Mouse (Mus musculus) urinary bladder, adult 2 months (tissue): ENCODE results near the gene Il1rapl1. TPM values are rescaled to one million over a fixed set of nuclear protein-coding genes. Genes with fewer than 3 reads are reported as not detected.

Experiments
- DNase-seq: peaks from one replicate; pipeline ENCODE4 v3.0.0; 2022; ENCODE audit warnings: low spot score
- polyA plus RNA-seq: library from polyadenylated mRNA; depleted of rRNA; stranded (reverse); fragments of >200 nt; gene quantifications from 2 replicates; pipeline ENCODE4 v1.2.3, GENCODE M21; 2012; rRNA removed

Gene Il1rapl1
- 0.06 and 0.12 TPM in 2 replicates for polyA plus RNA-seq

DNA sequence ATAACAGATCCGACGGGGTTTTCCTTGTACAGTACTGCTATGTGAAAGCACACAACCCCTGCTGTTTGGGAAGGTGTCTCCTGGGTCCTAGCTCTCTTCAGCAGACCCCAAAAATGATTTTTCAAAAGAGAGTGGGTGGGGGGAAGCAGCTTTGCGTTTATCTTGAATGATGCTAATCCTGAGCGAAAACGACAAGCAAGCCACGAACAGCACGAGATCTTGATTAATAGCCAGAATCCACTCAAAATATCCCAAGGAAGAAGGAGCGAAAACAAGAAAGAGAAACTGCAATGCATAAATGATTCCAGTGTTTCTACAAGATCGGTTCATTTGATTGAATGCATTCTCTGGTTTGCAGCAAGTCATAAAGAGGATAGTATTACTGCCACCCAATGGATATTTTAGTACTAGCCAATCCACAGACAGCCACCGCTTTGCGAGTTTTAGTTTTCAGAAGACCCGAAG lies at the start of gene Il1rapl1:
Il1rapl1 (minus strand) TSS at position 37 of the 465 bp plus-strand sequence.
- no peak for DNase-seq

DNA sequence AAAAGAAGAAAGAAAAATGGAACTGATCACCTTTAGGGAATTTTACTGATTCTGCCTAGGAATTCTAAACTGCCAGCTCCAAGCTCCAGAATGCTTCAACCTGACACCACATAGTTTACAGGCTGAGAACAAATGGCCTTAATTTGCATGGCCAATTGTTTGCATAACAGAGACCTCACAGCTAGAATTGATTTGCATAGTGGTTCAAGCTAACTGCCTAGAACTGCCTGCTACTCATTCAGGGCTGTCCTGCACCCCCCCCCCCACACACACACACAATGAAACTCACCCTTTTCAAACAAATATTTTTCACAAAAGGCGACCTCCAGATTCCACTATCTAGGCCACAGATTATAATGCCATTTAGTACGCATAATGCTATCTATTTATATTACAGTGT lies 42.6 kb upstream of the Il1rapl1 start:
- DNase-seq, result no peak

DNA sequence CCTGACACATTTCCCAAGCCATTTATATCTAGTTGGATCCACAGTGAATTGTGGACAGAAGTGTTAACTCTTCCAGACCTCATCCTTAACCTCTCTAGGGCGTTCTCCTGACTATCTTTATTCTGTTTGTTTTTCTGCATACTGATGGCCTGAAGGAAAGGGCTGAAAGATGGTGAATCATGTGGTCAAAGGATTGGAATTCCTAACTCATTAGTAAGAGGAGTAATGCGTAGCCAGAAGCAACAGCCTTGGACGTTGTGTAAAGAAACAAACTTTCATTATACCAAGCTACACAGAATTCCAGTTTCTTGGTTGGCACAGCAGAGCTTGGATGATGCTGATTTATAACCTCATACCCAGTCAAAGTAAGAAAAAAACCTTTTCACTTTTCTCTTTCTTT lies 10.2 kb upstream of the Il1rapl1 start:
- DNase-seq, result no peak

DNA sequence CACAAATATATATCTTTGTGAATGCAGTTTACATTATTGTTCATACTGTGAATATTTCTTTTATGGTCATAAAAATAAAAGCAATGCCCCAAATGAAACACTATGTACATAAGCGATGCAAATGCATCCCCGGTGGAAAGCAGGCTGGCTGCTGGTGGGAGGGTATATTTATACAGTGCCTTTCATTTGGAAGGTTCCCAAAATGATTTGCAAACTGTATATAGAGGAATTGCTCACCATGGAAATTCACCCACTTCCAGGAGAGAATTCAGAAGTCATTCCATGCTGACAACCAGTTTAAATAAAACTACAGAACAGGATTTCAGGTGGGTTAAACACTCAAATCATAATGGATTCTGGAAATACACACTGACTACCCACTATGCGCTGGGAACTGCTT lies 4.6 kb upstream of the Il1rapl1 start:
- DNase-seq, result no peak

DNA sequence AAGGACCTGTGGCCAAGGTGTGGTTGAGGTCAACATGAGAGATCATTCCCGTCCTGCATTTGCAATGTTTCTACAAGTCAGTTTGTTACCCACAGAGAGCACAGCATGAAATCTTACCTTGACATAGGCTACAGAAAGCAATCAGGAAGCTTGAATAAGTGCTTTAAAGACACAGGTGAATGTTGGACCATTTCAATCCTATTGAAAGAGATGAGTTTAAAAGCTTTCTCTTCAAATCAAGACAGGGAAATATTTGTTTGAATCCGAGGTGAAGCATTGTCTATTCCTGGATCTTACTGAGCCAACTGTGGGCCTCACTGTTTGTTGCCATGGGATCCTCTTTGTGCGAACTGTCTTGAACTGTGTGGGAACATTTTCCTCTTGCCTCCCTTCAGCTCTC lies 2.4 kb upstream of the Il1rapl1 start:
- no peak for DNase-seq

DNA sequence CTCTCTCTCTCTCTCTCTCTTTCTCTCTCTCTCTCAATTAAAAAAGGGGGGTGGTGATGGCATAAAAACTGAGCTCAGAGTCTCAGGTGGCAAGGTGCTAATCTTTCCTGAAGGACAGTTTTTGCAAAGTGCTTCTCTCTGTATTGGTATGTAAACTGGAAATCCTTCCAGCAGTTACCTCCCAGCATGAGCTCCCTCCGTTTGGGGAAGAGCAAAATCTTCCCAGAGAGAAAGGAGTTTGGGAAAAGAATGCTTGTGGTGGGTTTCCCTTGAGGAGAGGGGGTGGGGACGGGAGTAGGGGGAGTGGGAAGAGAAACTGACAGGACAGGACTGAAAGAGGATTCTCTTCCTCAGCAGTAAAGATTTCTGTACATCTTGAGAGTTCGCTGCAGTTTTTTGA lies 881 bp upstream of the Il1rapl1 start:
- DNase-seq, result no peak

DNA sequence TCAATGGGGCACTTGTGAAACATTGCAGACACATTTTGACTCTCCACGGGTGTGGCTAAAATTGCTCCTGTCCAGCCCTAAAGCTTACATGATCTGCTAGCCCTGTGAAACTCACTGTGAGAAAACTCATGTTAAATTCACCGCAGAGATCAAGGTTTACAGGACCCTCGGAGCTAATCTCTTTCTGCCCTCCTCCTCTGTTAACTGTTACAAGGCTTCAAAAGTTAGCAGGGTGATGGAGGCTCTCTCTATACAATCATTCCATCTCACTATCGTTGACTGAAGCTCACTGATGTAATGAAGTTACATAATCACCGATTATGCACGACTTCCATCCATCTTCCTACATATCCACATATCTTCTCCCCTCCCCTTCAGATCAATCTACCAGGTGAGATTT lies 1.9 kb downstream of the Il1rapl1 start:
- DNase-seq, result no peak

DNA sequence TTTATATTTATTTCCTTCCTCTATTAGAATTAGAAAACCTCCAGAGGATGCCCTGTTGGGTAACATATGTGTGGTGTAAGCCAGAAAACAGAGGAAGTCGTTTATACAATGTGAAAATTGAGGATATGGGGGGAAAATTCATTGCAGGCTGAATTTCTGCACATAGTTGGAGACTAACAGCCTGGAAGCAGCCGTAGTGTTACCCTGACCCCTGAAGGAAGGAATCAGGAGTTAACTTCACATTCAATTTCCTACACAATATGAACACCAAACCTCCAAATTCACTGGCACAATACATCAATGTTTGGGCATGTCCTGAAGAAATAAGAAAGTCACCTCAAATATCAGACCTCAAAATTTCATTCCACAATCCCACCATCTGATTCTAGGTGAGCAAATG lies 3.2 kb downstream of the Il1rapl1 start:
- DNase-seq, result no peak

DNA sequence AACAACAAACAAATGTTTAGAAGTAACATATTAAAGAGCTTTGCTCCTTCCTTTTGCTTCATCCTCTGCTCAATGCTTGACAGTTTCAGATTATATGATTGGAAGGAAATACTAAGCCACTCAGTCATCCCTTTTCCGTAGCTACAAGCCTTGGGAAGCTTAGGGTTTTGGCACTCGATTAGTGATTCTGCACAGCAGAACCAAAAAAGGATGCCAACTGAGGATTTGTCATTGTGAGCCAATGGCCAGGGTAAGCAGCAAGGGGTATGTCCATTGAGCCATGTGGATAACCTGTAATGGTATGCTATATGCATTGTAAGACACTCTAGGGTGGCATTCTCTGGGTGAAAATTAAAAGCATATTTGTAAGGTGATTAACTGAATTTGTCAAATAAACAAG lies 5.7 kb downstream of the Il1rapl1 start:
- DNase-seq, result no peak

DNA sequence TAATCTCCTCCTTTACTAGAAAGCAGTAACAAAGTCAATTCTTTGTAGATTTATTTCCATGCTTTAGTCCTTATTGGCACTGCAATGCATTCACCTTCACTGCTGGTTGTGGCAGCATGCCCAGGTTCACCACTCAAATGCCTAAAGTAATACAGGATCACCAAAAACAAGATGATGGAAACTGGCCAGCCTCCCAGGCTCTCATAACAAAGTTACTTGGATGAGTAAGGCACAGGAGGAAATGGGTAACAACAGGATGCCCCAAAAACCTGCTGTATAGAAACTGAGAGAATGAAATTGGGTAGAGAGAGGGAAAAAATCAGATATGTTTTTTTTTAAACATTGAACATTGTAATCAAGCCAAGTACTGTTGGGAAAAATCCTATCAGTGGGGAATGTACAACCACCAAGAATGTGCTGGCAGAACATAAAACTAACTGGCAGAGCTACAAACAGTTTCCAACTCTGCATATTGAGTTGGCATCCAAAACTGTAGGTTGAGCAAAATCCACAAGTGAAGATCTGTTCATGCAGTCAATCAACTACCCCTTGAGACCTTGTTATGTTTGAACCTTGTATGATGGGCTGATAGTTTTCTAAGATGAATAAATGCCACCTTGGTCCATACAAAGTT lies 21.4 kb downstream of the Il1rapl1 start:
- DNase-seq, result no peak

DNA sequence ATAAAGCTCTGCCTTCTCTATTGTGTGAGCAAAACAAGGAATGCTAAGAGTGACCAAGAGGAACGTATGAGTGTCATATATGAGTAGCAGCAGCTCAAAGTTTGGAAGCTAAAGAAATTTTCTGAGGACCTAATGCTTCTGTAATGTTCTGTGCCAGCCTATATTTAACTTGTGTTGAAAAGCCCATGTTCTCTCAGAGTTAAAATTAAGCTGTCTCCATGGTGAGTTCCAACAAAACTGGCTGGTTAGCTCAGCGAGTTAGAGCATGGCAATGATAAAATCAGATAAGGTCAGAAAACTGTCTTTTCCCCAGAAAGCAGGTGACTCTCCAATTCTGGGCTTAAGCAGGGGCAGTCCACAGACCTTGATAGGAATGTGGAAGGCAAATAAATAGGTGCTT lies 25.6 kb downstream of the Il1rapl1 start:
- DNase-seq, result no peak

DNA sequence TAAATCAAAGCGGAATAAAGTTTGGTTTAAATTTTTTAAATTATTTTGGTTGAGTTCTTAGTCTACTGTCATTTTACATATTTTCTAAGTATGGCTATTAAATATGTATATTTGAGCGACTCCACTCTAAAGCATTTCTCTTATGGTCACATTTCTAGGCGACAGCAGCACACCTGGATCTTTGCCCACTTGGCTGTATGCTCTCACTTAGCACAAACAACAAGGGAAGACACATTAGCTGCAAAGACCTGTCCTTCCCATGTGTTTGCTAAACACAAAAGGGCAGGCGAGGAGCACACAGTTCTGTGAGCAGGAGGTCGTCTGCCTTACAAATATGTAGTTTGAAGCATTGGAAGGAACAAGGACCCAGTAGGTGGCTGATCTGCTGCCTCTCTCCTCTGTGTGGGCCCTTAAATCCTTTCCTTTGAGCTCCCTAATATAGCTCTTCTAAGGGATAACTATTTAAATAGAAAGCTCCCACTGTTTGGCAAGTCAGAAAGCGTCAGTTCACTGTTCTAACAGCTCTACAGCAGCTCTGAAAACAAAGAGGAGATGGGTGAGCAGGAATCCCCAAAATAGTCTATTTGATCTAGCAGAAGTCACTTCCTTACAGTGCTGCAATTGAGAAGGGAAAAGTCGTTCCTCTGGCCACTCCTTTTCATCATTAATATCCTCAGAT lies 42.6 kb downstream of the Il1rapl1 start:
- no peak for DNase-seq

DNA sequence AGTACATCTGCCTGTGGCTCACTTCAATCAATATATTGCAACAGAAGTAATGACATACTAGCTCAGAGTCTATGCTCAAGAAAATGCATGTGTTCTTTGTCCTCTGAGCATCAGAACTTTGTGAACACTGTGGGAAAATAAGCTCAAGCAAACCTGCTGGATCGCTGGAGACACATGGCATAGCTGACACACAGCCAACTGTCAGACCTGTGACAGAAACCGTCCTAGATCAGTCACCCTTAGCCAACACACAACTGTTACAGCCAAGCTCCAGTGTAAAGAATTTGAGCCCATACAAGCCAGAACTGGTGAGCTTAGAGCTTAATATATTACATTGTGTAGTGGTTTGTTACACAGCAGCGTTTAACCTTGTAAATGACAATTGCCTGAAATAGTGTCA lies 45.1 kb downstream of the Il1rapl1 start:
- no peak for DNase-seq

DNA sequence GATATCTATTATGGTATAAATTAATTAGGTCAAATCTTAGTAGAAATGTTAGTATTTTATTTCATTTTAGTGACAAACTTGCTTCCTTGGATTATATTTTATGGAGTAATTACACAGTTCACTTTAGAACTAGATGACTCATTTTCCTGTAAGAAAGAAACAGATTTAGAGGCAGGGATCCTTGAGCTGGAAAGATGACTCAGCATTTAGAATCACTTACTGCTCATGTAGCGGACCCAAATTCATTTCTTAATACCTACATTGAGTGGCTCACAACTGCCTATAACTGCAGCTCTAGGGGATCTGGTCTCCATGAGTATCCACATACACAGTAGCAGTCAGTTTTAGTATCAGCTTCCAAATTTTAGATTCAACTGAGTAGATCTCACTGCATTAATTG lies 71.9 kb downstream of the Il1rapl1 start:
- DNase-seq, result no peak

DNA sequence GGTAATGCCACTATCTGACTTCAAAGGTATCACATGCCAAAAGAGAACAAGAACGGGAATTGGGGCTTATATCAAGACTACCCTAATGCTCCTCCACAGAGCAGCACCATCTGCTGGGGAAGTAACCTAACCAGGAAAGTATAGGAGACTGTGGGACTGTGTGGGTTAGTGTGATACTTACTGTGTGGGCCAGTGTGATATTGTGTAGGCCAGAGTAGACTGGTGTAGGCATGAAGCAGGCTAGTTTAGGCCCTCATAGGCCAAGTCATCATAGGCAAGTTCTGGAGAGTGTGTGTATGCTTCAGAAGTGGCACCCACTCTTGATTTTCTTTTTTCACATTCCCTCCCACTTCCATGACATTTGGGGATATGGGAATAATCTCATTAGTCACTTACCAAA lies 76.5 kb downstream of the Il1rapl1 start:
- DNase-seq, result no peak

DNA sequence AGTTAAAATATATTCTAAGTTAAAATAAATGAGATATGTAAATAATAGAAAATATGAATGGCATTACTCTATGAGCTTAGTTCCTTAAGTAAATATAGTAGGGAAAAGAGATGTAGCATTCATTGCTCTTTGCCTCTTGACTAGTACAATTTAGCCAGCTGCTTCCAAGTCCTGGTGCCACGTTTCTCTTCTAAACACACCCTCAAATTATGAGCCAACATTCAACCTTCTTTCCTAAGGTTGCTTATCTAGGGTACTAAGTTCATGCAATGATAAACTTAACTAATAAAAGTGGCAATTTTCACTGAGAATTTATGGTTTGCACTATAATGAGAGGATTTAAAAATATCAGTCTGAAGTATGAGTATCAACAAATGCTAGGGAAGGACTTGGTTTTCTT lies 218.3 kb downstream of the Il1rapl1 start:
- DNase-seq, result no peak

DNA sequence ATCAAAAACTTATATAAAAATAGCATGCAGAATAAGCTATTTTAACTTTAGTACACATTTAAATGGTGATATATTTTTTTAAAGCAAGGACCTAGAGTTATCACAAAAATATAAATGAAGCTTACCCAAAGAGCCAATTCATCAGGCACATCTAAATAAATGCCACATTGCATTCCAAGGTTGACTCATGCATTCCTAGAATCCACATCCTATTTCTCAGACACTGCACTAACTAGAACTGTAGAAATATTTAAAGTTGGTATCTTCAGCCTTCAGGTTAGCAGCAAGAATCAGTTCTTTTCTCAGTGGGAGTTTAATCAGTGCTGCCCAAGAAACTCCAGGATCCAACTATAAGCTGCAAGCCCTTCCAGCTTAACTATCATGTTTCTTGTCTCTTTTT lies 223.5 kb downstream of the Il1rapl1 start:
- no peak for DNase-seq

DNA sequence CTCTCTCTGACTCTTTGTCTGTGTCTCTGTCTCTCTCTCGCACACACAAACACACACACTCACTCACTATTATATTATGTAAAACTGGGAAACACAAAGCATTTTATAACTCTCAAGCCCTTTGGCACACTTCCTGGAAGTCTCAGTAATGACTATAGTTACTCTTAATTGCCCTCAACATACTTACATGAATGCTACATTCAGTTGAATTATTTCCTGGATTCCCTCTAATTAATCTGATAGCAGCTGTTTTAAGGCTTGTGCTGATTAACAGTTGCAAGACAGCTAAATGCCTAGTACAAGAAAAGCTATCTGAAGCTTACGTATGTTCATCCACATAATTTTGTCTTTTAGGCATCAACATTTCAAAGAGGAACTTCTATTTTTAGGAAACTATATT lies 261.3 kb downstream of the Il1rapl1 start:
- no peak for DNase-seq

DNA sequence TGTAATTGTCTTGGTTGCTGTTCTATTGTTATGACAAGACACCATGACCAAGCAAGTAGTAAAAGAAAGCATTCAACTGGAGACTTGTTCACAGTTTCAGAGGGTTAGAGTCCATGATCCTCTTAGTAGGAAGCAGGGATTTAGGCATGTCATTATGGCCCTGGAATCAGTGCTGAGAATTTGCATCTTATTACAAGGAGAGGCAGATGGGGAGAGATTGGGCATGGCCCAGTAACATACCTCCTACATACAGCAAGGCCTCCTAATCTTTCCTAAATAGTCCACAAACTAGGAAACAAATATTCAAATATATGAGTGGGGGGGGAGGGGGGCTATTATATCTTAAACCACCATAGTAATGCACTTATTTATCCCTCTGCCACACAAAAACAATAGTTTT lies 301.6 kb downstream of the Il1rapl1 start:
- DNase-seq, result no peak

DNA sequence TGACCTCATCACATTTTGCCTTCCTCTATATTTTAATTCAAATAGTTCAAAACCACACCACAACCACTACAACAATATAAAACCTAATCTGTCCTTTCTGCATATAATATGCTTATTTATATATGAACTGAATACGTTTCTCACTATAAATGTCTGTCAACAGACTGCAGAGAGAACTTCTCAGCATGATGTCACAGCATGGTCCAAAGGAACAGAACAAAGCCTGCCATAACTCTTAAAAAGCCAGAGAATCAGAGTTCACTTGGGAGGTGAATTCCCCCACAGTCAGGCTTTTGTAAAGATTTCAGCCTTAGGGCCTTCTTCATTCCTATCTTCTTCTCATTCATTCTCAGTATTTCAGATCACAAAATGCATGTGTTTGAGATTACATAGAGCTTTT lies 307.7 kb downstream of the Il1rapl1 start:
- DNase-seq, result no peak

DNA sequence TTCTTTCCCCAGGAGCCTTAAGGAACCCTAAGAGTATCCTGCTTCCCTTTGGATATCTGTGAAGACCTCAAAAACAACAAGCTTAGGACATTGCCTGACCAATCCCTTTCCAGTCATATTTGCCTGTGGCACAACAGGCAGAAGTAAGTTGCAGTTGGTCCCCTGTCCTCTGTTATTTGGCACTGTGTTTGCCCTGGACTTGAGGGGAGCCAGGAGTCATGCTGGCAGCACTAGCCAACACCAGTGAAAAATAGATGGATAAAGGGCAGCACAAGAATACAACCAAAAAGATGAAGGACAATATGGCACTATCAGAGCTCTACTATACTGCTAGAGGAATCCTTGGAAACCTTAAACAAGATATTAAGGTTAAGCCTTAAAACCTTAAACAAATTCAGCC lies 322.4 kb downstream of the Il1rapl1 start:
- DNase-seq, result no peak

DNA sequence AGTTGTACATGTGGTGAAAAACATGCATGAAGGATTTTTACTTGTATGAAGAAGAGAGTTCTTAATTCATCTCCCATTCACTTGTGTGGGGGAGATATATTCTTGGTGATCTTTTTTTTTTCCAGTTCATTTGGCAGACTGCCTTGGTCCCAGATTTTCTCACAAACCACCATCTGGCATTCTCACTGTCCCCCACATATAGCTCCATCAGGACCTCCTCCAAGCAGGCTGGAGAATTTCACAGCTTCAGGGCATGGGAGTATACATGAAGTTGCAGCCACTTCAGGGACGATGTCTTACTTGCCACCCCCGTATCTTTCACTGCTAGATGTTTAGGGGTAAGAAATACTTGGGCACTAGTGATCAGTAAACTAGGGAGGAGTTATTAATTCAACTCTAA lies 404.9 kb downstream of the Il1rapl1 start:
- DNase-seq, result no peak

DNA sequence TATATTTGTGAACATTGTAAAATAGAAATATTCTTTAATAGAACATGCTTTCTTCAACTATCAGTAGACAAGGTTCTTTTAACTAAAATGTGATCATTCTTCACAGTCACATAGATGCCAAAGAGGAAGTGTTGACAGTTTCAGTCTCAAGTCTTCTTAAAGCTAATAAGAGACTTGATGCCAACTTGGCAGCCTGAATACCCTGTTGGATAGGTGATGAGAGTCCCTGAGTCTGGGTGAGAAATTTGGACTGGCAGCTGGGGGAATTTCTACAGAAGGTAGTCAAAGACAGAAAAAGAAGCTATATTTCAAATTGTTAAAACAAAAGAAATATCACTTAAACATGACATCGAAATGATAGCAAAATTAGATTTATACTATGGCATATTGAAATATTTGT lies 451.6 kb downstream of the Il1rapl1 start:
- no peak for DNase-seq

DNA sequence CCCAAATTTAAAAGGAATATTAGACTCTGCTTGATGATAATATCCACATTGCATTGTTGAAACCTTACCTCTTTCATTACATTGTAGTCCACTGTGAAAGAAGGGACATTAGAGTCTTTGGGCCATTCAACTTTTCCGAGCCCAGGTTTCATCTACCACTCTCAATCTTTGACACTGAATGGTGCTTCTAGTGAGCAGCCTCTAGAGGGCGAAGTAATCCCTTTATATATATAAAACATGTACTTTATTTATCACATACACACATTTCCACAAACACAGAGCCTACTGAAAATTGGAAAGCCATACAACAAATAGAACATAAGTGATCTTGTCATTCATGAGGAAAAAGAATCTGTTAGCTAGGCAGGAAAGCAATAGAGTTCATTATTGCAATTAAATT lies 459.8 kb downstream of the Il1rapl1 start:
- no peak for DNase-seq
